Mouse (Mus musculus) stomach, adult 2 months (tissue): ENCODE measurements around the gene Grk6. TPM values are rescaled to one million over a fixed set of nuclear protein-coding genes. Genes with fewer than 3 reads are reported as not detected.

Source experiments
- polyA plus RNA-seq: library from polyadenylated mRNA; depleted of rRNA; stranded (reverse); fragments of >200 nt; gene quantifications from 2 replicates; pipeline ENCODE4 v1.2.3, GENCODE M21; 2012; rRNA removed

Grk6 gene
- 22.8 and 30.1 TPM in 2 replicates for polyA plus RNA-seq

DNA sequence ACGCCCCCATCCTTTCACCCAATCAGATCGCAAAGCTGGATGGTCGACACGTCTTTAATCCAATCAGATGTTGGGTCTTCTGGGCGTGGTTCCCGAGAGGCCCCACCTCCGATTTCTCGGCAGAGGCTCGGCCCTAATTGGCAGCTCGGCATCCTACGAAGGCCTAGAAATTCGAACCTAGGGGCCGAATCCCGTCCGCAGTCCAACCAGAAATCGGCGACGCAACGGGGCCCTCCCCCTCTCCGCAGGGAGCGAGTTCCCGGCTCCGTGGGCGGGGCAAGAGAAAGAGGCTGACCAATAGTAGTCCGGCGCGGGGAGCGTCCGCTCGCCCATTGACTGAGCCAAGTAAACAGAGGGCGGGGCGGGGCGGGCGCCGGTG, at the start of gene Grk6:
Grk6 (plus strand) TSS at position 136 of the 379 bp plus-strand sequence.

DNA sequence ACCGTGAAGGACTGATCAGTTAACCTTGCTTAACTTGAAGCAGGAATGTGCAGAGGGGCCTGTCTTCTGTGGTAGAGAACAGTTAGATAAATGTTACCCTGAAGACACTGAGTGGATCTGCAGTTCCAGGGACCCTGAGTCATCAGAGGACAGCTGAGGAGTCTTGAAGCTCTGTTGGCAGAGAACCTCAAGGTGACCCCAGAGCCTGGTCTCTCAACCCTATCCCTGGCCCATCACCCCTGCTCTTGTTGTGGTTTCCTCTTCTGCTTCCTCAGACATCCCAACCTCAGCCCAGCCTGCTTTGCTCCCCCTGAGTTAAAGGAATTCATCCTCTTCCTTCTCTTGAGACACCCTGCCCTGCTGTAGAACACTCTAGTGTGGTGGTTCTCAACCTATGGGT, 46.8 kb upstream of the Grk6 start, which contains the start of gene Slc34a1:
Slc34a1 (plus strand) TSS at position 100 of the 400 bp plus-strand sequence.

DNA sequence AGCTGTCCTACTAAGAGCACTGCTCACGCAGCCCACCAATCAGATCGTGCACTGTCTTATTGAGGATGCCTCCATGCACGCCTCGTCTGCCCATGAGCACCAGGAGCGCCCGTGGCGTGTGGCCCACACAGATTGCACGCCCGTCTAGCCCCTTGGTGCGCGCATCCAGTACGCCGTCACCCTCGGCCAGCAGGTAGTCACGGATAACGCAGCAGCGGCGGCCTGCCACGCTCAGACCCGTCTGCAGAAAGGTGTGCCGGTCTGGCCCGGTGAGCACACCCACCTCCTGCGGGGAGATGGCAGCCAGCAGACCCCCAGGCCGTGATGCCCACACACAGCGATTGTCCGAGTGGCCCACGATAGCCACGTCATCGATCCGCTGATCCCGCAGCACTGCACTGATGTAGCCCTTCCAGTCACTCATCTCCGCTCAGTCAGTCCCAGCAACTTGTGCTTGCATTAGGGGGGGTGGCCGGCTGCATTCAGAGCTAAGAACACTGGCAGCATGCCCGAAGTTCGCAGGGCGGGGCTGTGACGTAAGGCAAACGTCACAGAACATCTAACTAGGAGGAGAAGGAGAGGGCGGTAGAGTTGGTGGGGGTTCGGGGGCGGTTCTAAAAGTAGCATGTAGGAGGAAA, 30.0 kb upstream of the Grk6 start, which contains the start of gene Pfn3:
Pfn3 (minus strand) TSS at position 490 of the 638 bp plus-strand sequence.

DNA sequence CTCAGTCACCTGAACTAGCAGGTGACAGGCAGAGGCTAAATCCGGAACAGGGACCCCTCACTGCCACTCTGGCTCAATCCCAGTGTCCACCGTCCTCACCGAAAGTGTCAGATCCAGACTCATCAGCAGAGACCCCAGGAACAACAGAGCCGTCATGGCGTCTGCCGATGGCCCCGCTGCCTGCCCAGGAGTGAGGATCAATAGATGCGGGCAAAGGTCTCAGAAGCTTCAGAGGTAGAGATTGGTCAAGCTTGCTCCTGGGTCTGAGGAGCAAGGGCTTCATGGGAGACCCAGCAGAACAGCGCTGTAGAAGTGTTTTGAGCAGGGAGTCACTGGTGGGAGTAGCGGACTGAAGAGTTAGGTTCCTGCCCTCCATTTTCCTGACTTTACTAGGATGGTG, 18.3 kb upstream of the Grk6 start, which contains the start of gene F12:
F12 (minus strand) TSS at position 181 of the 400 bp plus-strand sequence.

DNA sequence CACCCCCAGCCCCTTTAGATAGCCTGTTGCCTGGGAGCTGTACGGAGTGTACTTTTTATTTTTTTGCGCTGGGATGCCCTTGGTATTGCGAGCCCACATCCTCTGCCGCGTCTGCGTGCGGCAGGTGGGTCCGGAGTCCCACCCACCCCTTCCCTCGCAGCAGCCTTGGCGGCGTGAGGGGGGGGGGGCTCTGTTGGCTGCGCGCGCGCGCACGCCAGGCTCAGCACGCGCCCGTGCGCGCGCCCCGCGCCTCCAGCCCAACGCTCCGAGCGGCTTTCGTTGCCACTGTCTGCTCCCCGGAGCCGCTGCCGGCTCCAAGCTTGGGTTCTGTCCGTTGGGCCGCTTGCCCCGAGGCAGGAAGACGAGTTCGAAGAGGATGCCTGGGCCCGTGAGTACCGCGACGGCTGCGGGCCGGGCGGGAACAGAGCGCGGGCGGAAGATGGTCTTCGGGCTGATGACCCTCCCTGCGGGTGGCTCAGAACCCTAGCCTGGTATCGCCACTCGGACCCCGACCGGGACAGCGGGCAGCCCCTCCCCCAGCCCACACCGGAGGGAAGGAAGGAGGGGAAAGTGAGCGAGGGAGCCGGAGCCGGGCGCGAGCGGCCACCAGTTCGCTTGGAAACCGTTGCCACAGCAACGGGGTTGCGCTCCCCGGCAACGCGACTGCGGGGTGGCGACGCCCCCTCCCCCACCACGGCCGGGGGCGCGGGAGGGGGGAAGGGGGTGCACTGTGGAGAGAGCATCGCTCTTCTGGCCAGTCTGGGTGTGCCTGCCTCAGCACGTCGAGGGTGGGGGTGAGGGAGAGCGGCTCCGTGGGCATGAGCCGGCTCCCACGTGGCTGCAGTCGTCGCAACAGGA, 19.4 kb downstream of the Grk6 start, which contains the start of gene Prr7:
Prr7 (plus strand) TSS at position 241 of the 858 bp plus-strand sequence.

DNA sequence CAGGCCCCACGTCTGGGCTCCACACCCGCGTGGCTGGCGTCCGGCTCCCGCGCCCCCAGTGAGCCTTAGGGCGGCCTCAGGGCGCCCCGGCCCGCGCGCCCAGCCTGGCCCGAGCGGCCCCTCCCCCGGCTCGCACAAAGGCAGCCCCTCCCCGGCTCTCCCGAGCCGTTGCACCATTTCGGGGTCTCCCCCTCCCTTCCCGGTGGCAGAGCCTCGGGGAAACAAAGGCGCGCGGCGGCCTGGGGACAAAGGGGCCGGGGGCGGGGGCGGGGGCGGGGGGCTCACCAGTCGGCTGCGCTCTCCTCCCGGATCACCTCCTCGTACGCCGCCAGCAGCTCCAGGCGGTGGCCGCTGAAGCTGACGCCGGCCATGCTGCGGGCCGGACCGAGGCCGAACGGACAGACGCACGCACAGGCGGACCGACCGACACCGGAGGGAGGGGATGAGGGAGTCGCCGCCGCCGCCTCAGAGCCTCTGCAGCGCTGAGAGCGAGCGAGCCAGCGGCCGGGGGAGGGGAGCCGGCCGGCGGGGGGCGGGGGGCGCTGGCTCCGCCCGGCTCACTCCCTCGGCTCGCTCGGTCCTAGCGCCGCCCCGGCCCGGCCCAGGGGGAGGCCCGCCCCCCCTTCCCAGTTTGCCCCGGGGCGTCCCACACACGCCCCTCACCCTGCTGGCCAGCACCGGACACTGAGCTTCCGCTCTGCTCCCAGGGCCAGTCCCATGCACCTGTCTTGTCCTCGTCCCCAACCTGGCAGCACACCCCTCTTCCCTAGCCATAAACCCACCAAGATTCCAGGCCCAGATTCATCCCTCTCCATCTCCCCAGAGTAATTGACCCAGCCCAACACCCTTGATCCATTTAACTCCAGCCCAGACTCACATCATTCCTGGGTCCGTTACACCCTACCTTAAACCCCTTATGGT, 43.0 kb downstream of the Grk6 start, which contains the start of gene Dbn1:
Dbn1 (minus strand) TSS at position 534 of the 921 bp plus-strand sequence.

Other genes starting within 250 kb of the Grk6 start
- 2.2 and 4.8 TPM in 2 replicates for gene Nsd1, start 235.3 kb upstream of the Grk6 start, polyA plus RNA-seq
- gene Prelid1, start 124.6 kb upstream of the Grk6 start, polyA plus RNA-seq: 289 and 320 TPM in 2 replicates
- gene Rab24, start 123.1 kb upstream of the Grk6 start, polyA plus RNA-seq: 34.2 and 43.9 TPM in 2 replicates
- gene Mxd3, start 115.2 kb upstream of the Grk6 start, polyA plus RNA-seq: 5.1 and 5.3 TPM in 2 replicates
- 39.7 and 43.4 TPM in 2 replicates for gene Lman2, start 82.3 kb upstream of the Grk6 start, polyA plus RNA-seq
- gene Rgs14, start 75.3 kb upstream of the Grk6 start, polyA plus RNA-seq: 0.81 and 1.3 TPM in 2 replicates
- gene Slc34a1, start 46.9 kb upstream of the Grk6 start, polyA plus RNA-seq: 0.05 and 0.14 TPM in 2 replicates
- not detected in 2 replicates for gene Pfn3, start 29.8 kb upstream of the Grk6 start, polyA plus RNA-seq
- 0.70 TPM in 1 of 2 replicates, not detected in the other for gene F12, start 18.3 kb upstream of the Grk6 start, polyA plus RNA-seq
- 7.2 and 14.2 TPM in 2 replicates for gene Prr7, start 19.2 kb downstream of the Grk6 start, polyA plus RNA-seq
- 25.3 and 45.7 TPM in 2 replicates for gene Dbn1, start 43.0 kb downstream of the Grk6 start, polyA plus RNA-seq
- 151 and 166 TPM in 2 replicates for gene Pdlim7, start 68.6 kb downstream of the Grk6 start, polyA plus RNA-seq
- 4.9 and 8.1 TPM in 2 replicates for gene Dok3, start 84.2 kb downstream of the Grk6 start, polyA plus RNA-seq
- gene Ddx41, start 91.6 kb downstream of the Grk6 start, polyA plus RNA-seq: 17.7 and 18.4 TPM in 2 replicates
- gene Fam193b, start 126.0 kb downstream of the Grk6 start, polyA plus RNA-seq: 42.6 and 47.6 TPM in 2 replicates
- gene Tmed9, start 128.7 kb downstream of the Grk6 start, polyA plus RNA-seq: 35.1 and 36.6 TPM in 2 replicates
- 8.4 and 8.8 TPM in 2 replicates for gene B4galt7, start 154.8 kb downstream of the Grk6 start, polyA plus RNA-seq
- 3.0 and 5.5 TPM in 2 replicates for gene Caml, start 177.9 kb downstream of the Grk6 start, polyA plus RNA-seq
- 2.4 and 3.5 TPM in 2 replicates for gene Ddx46, start 190.0 kb downstream of the Grk6 start, polyA plus RNA-seq
- 3.6 and 5.1 TPM in 2 replicates for gene B230219D22Rik, start 248.1 kb downstream of the Grk6 start, polyA plus RNA-seq